Mouse (Mus musculus) adrenal gland, postnatal 36 days (tissue): Measurements from ENCODE around the gene Med12. TPM values are rescaled to one million over a fixed set of nuclear protein-coding genes. Genes with fewer than 3 reads are reported as not detected.
A peak's percentile ranks its signal among the peaks of the same experiment; 100 is the strongest.

Experiments
- DNase-seq, 2 experiments: peaks; one replicate each; pipeline ENCODE4 v3.0.0; 2021; ENCODE audit warnings: mixed read lengths in 1 of 2
- long read RNA-seq, 2 experiments: library from polyadenylated mRNA; stranded (forward); transcript quantifications; one replicate each; pipeline ENCODE4 v2.0.0; 2021; ENCODE audit warnings: borderline sequencing depth in 2 of 2
- total RNA-seq, 2 experiments: library from RNA; stranded (reverse); gene quantifications; 2 replicates each; pipeline ENCODE4 v1.2.3; 2021

Gene Med12
- total RNA-seq, result 10 to 100 TPM; 32.2 to 35.1 TPM
- long read RNA-seq, experiment 1, partial matches to known transcripts, result 1 of 2 reads
- long read RNA-seq, experiment 1, other reads (novel, unspliced or antisense), result 1 of 2 reads
- long read RNA-seq, experiment 2, partial matches to known transcripts, result 1 of 1 reads
- long read RNA-seq, experiment 2, other reads (novel, unspliced or antisense), result 0 of 1 reads

DNA sequence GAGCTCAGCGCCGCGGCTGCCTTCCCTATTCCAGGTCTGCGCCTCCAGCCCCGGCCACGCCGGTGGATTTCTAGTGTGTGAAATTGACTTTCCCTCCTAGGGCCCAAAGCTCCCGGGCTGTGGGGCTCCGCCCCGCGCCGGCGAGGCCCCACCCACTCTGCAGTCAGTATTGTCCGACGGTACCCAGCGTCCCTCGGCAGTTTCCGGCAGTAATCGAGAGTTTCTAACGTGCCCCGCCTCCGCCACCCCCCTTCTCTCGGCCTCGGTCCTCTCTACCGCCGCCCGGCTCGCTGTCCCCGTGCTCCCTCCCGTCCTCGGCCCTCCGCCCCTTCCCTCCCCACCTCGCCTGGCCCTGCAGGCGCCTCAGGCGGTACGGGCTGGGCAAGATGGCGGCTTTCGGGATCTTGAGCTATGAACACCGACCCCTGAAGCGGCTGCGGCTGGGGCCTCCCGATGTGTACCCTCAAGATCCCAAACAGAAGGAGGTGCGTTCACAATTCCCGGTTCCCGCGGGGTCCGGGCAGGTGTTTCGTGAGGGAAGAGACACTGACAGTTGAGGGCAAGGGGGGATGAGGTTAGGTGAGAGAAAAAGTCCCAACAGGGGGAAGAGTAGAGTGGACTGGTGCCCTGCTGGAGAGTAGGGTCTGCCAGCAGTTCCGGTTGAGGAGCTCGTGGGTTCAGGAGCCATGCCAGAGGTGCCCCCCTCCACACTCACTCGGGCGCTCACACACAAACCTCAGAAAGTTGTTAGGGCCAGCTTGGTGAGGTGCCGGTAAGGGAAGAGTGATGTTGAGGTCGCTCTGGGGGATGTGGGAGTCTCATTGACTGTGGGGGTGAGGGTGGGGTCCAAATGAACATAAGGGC lies at the start of gene Med12:
Gene Med12 (plus strand): TSS at position 156 of the 864 bp plus-strand sequence.
- peak; percentile 93 to 95 for DNase-seq

- DNase-seq, result no peak
These were observed 28.8 kb upstream of the Med12 start for GRCm38 (mm10) chrX:101245011-101245410.

DNA sequence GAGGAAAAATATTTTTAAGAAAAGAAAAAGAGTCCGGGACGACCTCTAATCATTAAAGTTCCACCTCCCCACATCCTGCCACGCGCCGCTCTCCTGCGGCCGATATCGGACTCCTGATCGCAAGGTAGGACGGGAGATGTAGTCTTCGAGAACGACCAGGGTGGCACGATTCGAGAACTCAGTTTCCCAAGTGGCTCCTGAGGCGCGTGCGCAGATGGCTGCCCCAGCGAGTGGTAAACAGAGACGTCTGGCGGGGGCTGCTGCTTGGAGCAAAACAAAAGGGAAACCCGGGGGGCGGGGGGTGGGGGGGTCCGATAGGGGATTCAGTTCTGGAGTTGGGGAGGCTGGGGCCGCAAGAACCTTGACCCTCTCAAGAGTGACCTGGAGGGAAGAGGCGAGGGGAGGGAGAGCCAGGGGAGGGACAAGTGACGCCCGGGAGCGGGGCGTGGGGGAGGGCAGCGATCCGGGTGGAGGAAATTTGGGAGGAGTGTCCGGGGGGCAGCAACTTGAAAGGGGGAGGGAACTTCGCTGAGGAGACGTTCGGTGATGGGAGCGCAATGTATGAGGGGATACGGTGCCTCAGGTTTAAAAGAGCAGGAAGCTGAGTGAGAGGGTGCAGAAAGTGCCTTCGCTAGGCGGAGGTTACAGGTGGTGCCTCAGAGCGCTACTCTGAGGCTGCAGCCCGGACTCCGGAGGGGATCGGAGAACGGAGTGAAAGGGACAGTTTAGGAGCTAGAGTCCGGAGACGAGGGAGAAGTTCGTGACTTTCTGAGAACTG lies 19.7 kb upstream of the Med12 start, which contains the start of gene Foxo4:
Gene Foxo4 (plus strand): TSS at position 577 of the 778 bp plus-strand sequence.
- DNase-seq, result peak; percentile 88 to 90

DNA sequence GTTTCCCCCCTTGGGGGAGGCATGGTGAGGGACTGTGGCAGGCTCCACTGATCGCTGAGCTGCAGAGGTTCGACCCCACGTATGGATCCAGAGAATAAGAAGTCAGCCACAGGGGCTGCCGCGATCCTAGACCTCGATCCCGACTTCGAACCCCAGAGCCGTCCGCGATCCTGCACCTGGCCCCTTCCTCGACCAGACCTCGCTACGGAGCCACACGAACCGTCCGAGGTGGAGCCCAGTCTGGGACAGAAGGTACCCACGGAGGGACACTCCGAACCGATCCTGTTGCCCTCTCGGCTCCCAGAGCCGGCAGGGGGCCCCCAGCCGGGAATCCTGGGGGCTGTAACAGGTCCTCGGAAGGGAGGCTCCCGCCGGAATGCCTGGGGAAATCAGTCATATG lies 19.1 kb upstream of the Med12 start:
- DNase-seq, result no peak

GRCm38 (mm10) chrX:101256603-101257002 lies 17.2 kb upstream of the Med12 start:
- DNase-seq, result peak in 1 of 2 experiments; percentile 37

DNA sequence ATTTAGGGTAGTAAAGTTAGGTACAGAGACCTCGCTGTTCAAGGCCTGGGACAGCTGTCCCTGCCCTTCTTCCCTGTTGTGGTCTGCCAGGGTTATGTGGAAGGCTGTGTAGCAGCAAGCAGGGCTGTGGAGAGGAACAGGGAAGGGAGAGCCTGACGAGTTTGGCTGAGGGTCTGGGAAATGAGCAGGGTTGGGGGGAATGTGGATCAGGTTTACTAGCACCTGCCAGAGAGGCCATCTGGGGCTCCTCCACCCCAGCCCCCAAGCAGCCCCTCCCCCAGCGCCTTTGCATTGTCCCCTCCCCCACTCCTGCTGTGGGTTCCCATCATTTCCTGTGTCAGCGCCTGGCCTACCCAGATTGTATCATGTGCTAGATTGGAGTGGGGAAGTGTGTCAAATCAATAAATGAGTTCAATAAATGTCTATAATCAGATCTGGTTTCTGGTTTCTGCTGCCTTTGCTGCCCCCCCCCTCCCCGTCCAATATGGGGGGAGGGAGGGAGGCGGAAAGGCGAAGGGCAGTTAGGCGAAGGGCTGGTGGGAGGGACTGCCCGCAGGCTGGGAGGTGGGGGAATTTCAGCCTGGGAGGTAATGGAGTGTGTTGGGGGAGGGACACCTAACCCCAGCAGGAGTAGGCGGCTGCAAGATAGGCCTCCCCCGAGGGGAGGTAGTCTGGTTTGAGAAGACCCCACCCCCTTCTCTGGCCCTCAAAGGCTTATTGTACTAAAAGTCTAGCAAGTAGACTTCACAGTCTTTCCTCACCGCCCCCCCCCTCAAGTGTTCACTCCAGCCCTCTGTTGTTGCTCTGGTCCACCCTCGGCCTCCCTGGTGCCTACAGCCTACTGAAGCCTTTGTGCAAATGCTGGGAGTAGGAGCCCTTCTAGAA lies 13.1 kb upstream of the Med12 start:
- no peak for DNase-seq

DNA sequence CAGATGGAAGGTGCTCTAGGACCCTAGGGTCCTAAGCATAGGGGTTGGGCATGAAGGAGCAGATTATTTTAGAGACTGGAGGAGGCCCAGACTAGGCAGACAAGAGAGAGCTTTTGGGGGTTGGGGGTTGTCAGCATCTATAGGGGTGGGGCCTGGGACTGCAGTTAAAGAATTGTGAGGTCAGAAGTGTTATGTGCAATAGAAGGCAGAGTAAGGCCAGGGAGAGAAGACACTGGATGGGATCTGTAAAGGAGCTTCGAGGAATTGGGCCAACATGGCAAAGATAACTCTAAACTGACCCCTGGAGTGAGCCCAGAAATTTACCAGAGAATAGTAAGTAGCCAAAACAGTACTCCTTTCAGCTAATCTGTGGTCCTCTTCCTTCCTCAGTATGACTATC lies 9.9 kb upstream of the Med12 start, which contains the start of gene Gm614:
Gene Gm614 (minus strand): TSS at position 101 of the 400 bp plus-strand sequence.
- no peak for DNase-seq

GRCm38 (mm10) chrX:101266631-101267030 lies 7.2 kb upstream of the Med12 start:
- DNase-seq, result no peak

GRCm38 (mm10) chrX:101268025-101268754 lies 5.6 kb upstream of the Med12 start, which contains the start of gene Il2rg:
Gene Il2rg, minus strand, starts transcription at chrX:101268255.
- DNase-seq, result no peak

GRCm38 (mm10) chrX:101268755-101269124 lies 5.1 kb upstream of the Med12 start, which contains the start of gene Gm20489:
Gene Gm20489, minus strand, starts transcription at chrX:101269023.
- no peak for DNase-seq

- DNase-seq, result no peak
These were observed 420 bp upstream of the Med12 start for GRCm38 (mm10) chrX:101273410-101273809.

- DNase-seq, result no peak
These were observed 9.0 kb downstream of the Med12 start for GRCm38 (mm10) chrX:101282813-101283212.

DNA sequence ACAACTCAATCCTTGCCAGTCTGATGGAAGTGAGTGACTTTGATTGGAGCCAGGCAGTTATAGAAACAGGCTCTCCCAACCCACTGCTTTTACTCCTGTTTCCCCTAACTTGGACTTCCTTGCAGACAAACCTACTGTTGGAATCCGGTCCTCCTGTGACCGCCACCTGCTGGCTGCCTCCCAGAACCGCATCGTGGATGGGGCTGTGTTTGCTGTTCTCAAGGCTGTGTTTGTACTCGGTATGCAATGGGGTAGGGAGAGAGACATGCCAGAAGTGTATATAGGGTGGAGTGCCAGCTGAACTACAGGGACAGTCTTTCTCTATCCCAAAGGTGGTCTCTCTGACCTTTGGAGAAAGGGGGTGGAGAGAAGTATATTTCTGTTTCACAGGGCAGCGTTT lies 11.7 kb downstream of the Med12 start:
- peak; percentile 61 to 66 for DNase-seq

GRCm38 (mm10) chrX:101285953-101286670 lies 12.3 kb downstream of the Med12 start:
- DNase-seq, result no peak

DNA sequence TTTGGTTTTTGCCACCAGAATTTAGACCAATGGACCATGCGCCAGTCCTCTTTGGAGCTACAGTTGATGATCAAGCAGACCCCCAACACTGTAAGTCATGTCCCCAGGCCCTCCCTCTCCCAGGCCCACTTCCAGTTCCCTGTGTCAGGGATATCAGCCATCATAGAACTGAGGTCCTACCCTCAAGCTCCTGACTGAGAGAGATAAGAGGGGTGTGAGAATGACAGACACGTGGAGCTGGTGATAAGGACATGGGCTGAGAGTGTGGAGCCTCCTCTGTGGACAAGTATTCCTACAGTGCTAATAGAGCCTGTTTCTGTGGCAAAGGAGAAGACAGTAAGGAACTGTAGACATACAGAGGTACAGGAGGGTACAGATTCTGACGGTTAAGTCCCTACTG lies 13.7 kb downstream of the Med12 start:
- DNase-seq, result no peak

GRCm38 (mm10) chrX:101288432-101288831 lies 14.6 kb downstream of the Med12 start:
- DNase-seq, result no peak

DNA sequence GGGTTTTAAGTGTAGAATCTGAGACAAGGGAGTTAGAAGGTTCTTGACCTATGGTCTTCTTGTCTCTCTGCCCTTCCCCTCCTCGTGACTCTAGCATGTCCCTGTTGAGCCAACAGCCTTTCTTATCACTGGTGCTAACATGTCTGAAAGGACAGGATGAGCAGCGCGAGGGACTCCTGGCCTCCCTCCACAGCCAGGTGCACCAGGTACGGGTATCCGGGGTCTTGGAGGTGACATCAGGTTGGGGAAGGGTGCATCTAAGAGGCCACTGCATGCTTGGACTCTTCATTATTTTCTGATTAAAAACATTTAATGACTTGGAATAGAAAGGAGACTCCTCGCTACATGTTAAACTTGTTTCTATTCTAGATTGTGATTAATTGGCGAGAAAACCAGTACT lies 15.2 kb downstream of the Med12 start:
- DNase-seq, result no peak

DNA sequence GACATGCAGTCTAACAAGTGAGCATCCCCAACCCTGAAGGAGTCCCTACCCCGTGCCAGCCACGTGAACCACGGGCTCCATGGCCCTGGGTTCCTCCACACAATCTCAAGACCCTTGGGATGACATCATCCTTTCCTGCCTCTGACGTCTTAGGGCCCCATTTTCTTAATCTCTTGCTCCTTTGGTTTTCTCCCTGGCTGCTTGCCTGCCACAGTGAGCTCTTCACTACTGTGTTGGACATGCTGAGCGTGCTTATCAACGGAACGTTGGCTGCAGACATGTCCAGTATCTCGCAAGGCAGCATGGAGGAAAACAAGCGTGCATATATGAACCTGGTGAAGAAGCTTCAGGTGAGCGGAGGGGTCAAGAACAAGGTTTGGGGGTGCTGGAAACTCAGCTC lies 16.3 kb downstream of the Med12 start:
- no peak for DNase-seq

GRCm38 (mm10) chrX:101299055-101299454 lies 25.2 kb downstream of the Med12 start, which contains the start of gene Nlgn3:
Gene Nlgn3, plus strand, starts transcription at chrX:101299168.
- peak; percentile 31 to 51 for DNase-seq
